Comparison of ENCODE assay signal across 8 mouse cellular contexts in the genomic region with DNA sequence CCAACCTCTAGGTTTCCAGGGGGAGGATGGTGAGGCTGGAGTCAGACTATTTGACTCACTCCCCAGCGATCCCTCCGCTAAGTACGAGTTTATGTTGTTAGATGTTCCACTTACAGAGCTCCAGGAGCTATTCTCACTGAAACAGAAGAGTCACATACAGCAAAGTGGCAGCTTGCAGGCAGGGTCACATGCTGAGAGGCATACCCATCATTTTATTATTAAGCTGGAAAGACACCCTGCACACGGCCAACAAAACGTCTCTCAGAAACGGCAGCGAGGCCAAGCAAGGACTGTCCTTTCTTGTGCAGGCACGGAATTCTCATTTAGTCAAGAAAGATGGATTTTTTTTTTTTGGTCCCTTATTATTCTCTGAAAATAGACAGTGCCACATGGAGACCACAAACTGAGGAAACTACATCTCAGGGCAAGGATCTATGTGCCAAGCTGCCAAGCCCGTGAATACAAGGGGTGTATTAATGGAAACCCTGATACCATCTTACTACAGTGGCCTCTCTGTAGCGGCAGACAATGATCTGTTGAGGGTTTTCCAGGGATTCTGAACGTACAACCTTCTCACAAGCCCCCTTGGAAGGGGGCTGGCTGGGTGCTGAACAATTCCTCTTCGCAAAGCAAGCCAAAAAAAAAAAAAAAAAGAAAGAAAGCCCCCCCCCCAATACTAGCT. TPM values are rescaled to one million over a fixed set of nuclear protein-coding genes. Genes with fewer than 3 reads are reported as not detected.
DNase-seq lines count a peak whose midpoint lies in the region; ATAC-seq and TF ChIP-seq lines count a peak whose summit lies in the region.

No protein-coding gene starts in this region.

- TF ChIP-seq CTCF in gastrocnemius, adult 2 months (IDR thresholded peaks at IDR 0.05) = no peak
- TF ChIP-seq CTCF in C2C12 (IDR thresholded peaks at IDR 0.05; ENCODE audit: control insufficient read depth, insufficient read depth, insufficient read length) = no peak
- no peak for TF ChIP-seq CTCF in olfactory bulb, adult 2 months (IDR thresholded peaks at IDR 0.05; ENCODE audit: insufficient read depth, low read depth, low read length)

- no peak for ATAC-seq in intestine, embryonic 16.5 days

- peak overlapping the region; percentile 92 for H3K27ac ChIP-seq in gastrocnemius, adult 2 months
- peak overlapping the region; percentile 87; the same call in 1 of the 2 replicates for H3K27ac ChIP-seq in intestine, embryonic 16.5 days (ENCODE audit: low read length)
- H3K27ac ChIP-seq in olfactory bulb, adult 2 months (ENCODE audit: insufficient read depth, low read depth, low read length) = peak overlapping the region; percentile 82

- H3K9ac ChIP-seq in intestine, embryonic 16.5 days (ENCODE audit: low read depth, low read length) = peak overlapping the region; percentile 98

- peaks cover 64% of the 10 kb centered on the region for H3K79me3 ChIP-seq in C2C12 (ENCODE audit: low read depth)

- H3K4me1 ChIP-seq in intestine, embryonic 16.5 days (ENCODE audit: control insufficient read depth, insufficient read depth, low read length) = peaks cover 38% of the 10 kb centered on the region
- H3K4me1 ChIP-seq in olfactory bulb, adult 2 months (ENCODE audit: control insufficient read depth, insufficient read depth, low read length) = peaks cover 35% of the 10 kb centered on the region

- no peak for DNase-seq in gastrocnemius, adult 2 months
- no peak for DNase-seq in gastrocnemius, postnatal 25 days
- DNase-seq in cerebellum, postnatal 25 days = peak; percentile 63 to 68
- DNase-seq in embryo, embryonic 11 days = no peak
- no peak for DNase-seq in left cerebral cortex, adult 8-10 months (ENCODE audit: low spot score in 2 of 2)

- H3K79me2 ChIP-seq in C2C12 (ENCODE audit: control insufficient read depth, insufficient read depth) = peaks cover 67% of the 10 kb centered on the region

- H3K27me3 ChIP-seq in C2C12 (ENCODE audit: control insufficient read depth, insufficient read depth, insufficient read length) = no peaks in the 10 kb centered on the region
- no peaks in the 10 kb centered on the region for H3K27me3 ChIP-seq in intestine, embryonic 16.5 days (replicated peaks; ENCODE audit: control insufficient read depth, insufficient read depth, low read length)

- peak overlapping the region; percentile 74 for H3ac ChIP-seq in C2C12 (ENCODE audit: control insufficient read depth, insufficient read length, low read depth)

- intact Hi-C loops in gastrocnemius, adult 2 months (cut with DNase I) = no loop called here

- 44% methylated on average over 12 of the region's 12 CpGs for WGBS in intestine, embryonic 16.5 days
- WGBS in olfactory bulb, adult 2 months = 6% methylated on average over 12 of the region's 12 CpGs

- H3K4me2 ChIP-seq in intestine, embryonic 16.5 days (ENCODE audit: low read depth, low read length) = peak overlapping the region; percentile 79

- H3K9me3 ChIP-seq in intestine, embryonic 16.5 days (ENCODE audit: control insufficient read depth, low read length) = no peaks in the 10 kb centered on the region

- no peak for TF ChIP-seq POLR2A in olfactory bulb, adult 2 months (IDR thresholded peaks at IDR 0.05; ENCODE audit: insufficient read depth, low read depth, low read length)

- H3K4me3 ChIP-seq in gastrocnemius, adult 2 months = peak overlapping the region; percentile 88
- peak overlapping the region; percentile 96 for H3K4me3 ChIP-seq in C2C12 (ENCODE audit: insufficient read depth, poor library complexity, severe bottlenecking)
- H3K4me3 ChIP-seq in intestine, embryonic 16.5 days (ENCODE audit: low read length) = peak overlapping the region; percentile 91
- peak overlapping the region; percentile 97 for H3K4me3 ChIP-seq in olfactory bulb, adult 2 months (ENCODE audit: insufficient read depth, low read depth, low read length)

- H3K36me3 ChIP-seq in C2C12 (ENCODE audit: control insufficient read depth, insufficient read depth) = peaks cover 18% of the 10 kb centered on the region
- no peaks in the 10 kb centered on the region for H3K36me3 ChIP-seq in intestine, embryonic 16.5 days (ENCODE audit: control insufficient read depth, insufficient read depth, low read length)

TF ChIP-seq in C2C12, 6 proteins besides CTCF, POLR2A, EP300 and RAD21:
- TF ChIP-seq USF1 (IDR thresholded peaks at IDR 0.05; ENCODE audit: low read depth) (no peak), FOSL1 (IDR thresholded peaks at IDR 0.05; ENCODE audit: insufficient read depth, low read length, poor library complexity, severe bottlenecking) (no peak), MYOD1 (IDR thresholded peaks at IDR 0.05; ENCODE audit: control insufficient read depth, insufficient read length, low read depth) (no peak), MYOG (IDR thresholded peaks at IDR 0.05; ENCODE audit: control insufficient read depth, extremely low read depth, insufficient read length) (no peak), CEBPB (IDR thresholded peaks at IDR 0.05; ENCODE audit: low read depth) (no peak), MAX (IDR thresholded peaks at IDR 0.05) (no peak)

RNA-seq across cellular contexts. Expression of a gene that starts 1.5 kb away (rescaled TPM):
- total RNA-seq in gastrocnemius, adult 2 months (2021) = 1 to 10 TPM; 4.1 to 6.2 TPM
- total RNA-seq in gastrocnemius, postnatal 25 days (2021) = 1 to 10 TPM; 4.2 to 6.3 TPM
- 40.7 TPM for polyA plus RNA-seq in C2C12 (2012; fragmentation: generic; extraction: Trizol)
- 25.7 and 27.1 TPM in 2 replicates for polyA plus RNA-seq in intestine, embryonic 16.5 days (2015; fragmentation: Nextera tagmentation; extraction: Ambion mirVana)
- polyA plus RNA-seq in olfactory bulb, adult 2 months (2012; ENCODE audit: insufficient read depth, insufficient read length, low replicate concordance, missing spikeins) = not detected in 2 replicates
- total RNA-seq in left cerebral cortex, adult 8-10 months (2022) = 10 to 100 TPM; 35.5 to 47.5 (median 42.3) TPM

RNA-seq across cellular contexts. Expression of a gene that starts 57.1 kb away (rescaled TPM):
- total RNA-seq in gastrocnemius, adult 2 months (2021) = 10 to 100 TPM in 1 of 2 experiments, 1 to 10 TPM in 1; 5.6 to 14.3 TPM
- 1 to 10 TPM; 6.2 to 6.6 TPM for total RNA-seq in gastrocnemius, postnatal 25 days (2021)
- polyA plus RNA-seq in C2C12 (2012; fragmentation: generic; extraction: Trizol) = 24.3 TPM
- 33.8 and 34.8 TPM in 2 replicates for polyA plus RNA-seq in intestine, embryonic 16.5 days (2015; fragmentation: Nextera tagmentation; extraction: Ambion mirVana)
- not detected in 2 replicates for polyA plus RNA-seq in olfactory bulb, adult 2 months (2012; ENCODE audit: insufficient read depth, insufficient read length, low replicate concordance, missing spikeins)
- total RNA-seq in left cerebral cortex, adult 8-10 months (2022) = 10 to 100 TPM; 59.9 to 72.4 (median 63.5) TPM

Comparison
In these comparisons a context has a peak if more than half of its experiments do, and no peak if none do; other contexts are left out.
1. DNase-seq: peak in cerebellum, postnatal 25 days (2 of 2); none in gastrocnemius, adult 2 months (single experiment), gastrocnemius, postnatal 25 days (single experiment), embryo, embryonic 11 days (single experiment) and left cerebral cortex, adult 8-10 months (0 of 2).
2. RNA of a gene that starts 1.5 kb away (total RNA-seq): 35.5 to 47.5 TPM in left cerebral cortex, adult 8-10 months; 4.2 to 6.3 TPM in gastrocnemius, postnatal 25 days and 4.1 to 6.2 TPM in gastrocnemius, adult 2 months; every median in the first group is over 4 times any median in the second.
3. Peak in every context shown above with its lines, with median percentiles within 50 percentile points of each other: H3K27ac ChIP-seq and H3K4me3 ChIP-seq.